Mouse (Mus musculus): ENCODE data around the gene Shc2. TPM values are rescaled to one million over a fixed set of nuclear protein-coding genes. Genes with fewer than 3 reads are reported as not detected.
A peak's percentile ranks its signal among the peaks of the same experiment; 100 is the strongest.

The Shc2 gene
- 2.0 and 4.2 TPM in 2 replicates for polyA plus RNA-seq (2015; fragmentation: Nextera tagmentation; extraction: Ambion mirVana)

GRCm38 (mm10) chr10:79637128-79638110 lies at the start of gene Shc2:
Gene Shc2 (minus strand): TSS chr10:79637918.
- Histone ChIP-seq H3K36me3 (ENCODE audit: control insufficient read depth, insufficient read depth, low read length) (no peaks in the 10 kb centered on the region), H3K27ac (ENCODE audit: low read length) (no peak within 1 kb of the TSS), H3K4me1 (replicated peaks; ENCODE audit: control insufficient read depth, insufficient read depth, low read length) (peaks cover 13% of the 10 kb centered on the region), H3K4me3 (ENCODE audit: low read length) (peak within 1 kb of the TSS; percentile 60), H3K4me2 (ENCODE audit: low read depth, low read length) (peak within 1 kb of the TSS; percentile 91), H3K9ac (ENCODE audit: low read length) (peak within 1 kb of the TSS; percentile 70), H3K27me3 (ENCODE audit: control insufficient read depth, insufficient read depth, low read depth, low read length) (peaks cover 37% of the 10 kb centered on the region), H3K9me3 (ENCODE audit: control insufficient read depth, low read length) (no peaks in the 10 kb centered on the region)
- under 1% methylated on average over 106 of the region's 116 CpGs for WGBS
- peak; percentile 84 for ATAC-seq (ENCODE audit: low read depth)

- H3K27ac ChIP-seq (ENCODE audit: low read length) = no peak overlapping the region
- H3K9me3 ChIP-seq (ENCODE audit: control insufficient read depth, low read length) = 0 out of 2 replicates have a peak, but pooled peaks cover 4% of the 10 kb centered on the region
- H3K4me3 ChIP-seq (ENCODE audit: low read length) = no peak overlapping the region
- H3K4me1 ChIP-seq (replicated peaks; ENCODE audit: control insufficient read depth, insufficient read depth, low read length) = peaks cover 14% of the 10 kb centered on the region
- peaks cover 37% of the 10 kb centered on the region for H3K36me3 ChIP-seq (ENCODE audit: control insufficient read depth, insufficient read depth, low read length)
- no peak overlapping the region for H3K4me2 ChIP-seq (ENCODE audit: low read depth, low read length)
- WGBS = 96% methylated on average over 6 of the region's 6 CpGs
- H3K9ac ChIP-seq (ENCODE audit: low read length) = no peak overlapping the region
- ATAC-seq (ENCODE audit: low read depth) = no peak
- H3K27me3 ChIP-seq (ENCODE audit: control insufficient read depth, insufficient read depth, low read depth, low read length) = no peaks in the 10 kb centered on the region
Measured at GRCm38 (mm10) chr10:79687513-79687912, 49.8 kb upstream of the Shc2 start.

GRCm38 (mm10) chr10:79686691-79687090 lies 49.0 kb upstream of the Shc2 start:
- no peak overlapping the region for H3K4me2 ChIP-seq (ENCODE audit: low read depth, low read length)
- no peaks in the 10 kb centered on the region for H3K9me3 ChIP-seq (ENCODE audit: control insufficient read depth, low read length)
- WGBS = 91% methylated on average over 1 of the region's 1 CpGs
- H3K4me1 ChIP-seq (replicated peaks; ENCODE audit: control insufficient read depth, insufficient read depth, low read length) = peaks cover 14% of the 10 kb centered on the region
- no peak overlapping the region for H3K4me3 ChIP-seq (ENCODE audit: low read length)
- no peak for ATAC-seq (ENCODE audit: low read depth)
- no peak overlapping the region for H3K9ac ChIP-seq (ENCODE audit: low read length)
- peaks cover 37% of the 10 kb centered on the region for H3K36me3 ChIP-seq (ENCODE audit: control insufficient read depth, insufficient read depth, low read length)
- no peak overlapping the region for H3K27ac ChIP-seq (ENCODE audit: low read length)
- no peaks in the 10 kb centered on the region for H3K27me3 ChIP-seq (ENCODE audit: control insufficient read depth, insufficient read depth, low read depth, low read length)

- H3K4me3 ChIP-seq (ENCODE audit: low read length) = no peak overlapping the region
- H3K4me2 ChIP-seq (ENCODE audit: low read depth, low read length) = no peak overlapping the region
- H3K27me3 ChIP-seq (ENCODE audit: control insufficient read depth, insufficient read depth, low read depth, low read length) = no peaks in the 10 kb centered on the region
- peaks cover 37% of the 10 kb centered on the region for H3K36me3 ChIP-seq (ENCODE audit: control insufficient read depth, insufficient read depth, low read length)
- peaks cover 14% of the 10 kb centered on the region for H3K4me1 ChIP-seq (replicated peaks; ENCODE audit: control insufficient read depth, insufficient read depth, low read length)
- no peak for ATAC-seq (ENCODE audit: low read depth)
- WGBS = 83% methylated on average over 2 of the region's 2 CpGs
- no peak overlapping the region for H3K27ac ChIP-seq (ENCODE audit: low read length)
- no peaks in the 10 kb centered on the region for H3K9me3 ChIP-seq (ENCODE audit: control insufficient read depth, low read length)
- no peak overlapping the region for H3K9ac ChIP-seq (ENCODE audit: low read length)
Measured at GRCm38 (mm10) chr10:79686219-79686618, 48.5 kb upstream of the Shc2 start.

GRCm38 (mm10) chr10:79684770-79685600 lies 47.3 kb upstream of the Shc2 start:
- no peak for ATAC-seq (ENCODE audit: low read depth)
- 91% methylated on average over 25 of the region's 25 CpGs for WGBS
- H3K9ac ChIP-seq (ENCODE audit: low read length) = no peak overlapping the region
- H3K4me3 ChIP-seq (ENCODE audit: low read length) = no peak overlapping the region
- no peaks in the 10 kb centered on the region for H3K27me3 ChIP-seq (ENCODE audit: control insufficient read depth, insufficient read depth, low read depth, low read length)
- H3K36me3 ChIP-seq (ENCODE audit: control insufficient read depth, insufficient read depth, low read length) = peaks cover 37% of the 10 kb centered on the region
- peaks cover 19% of the 10 kb centered on the region for H3K4me1 ChIP-seq (replicated peaks; ENCODE audit: control insufficient read depth, insufficient read depth, low read length)
- no peak overlapping the region for H3K27ac ChIP-seq (ENCODE audit: low read length)
- no peaks in the 10 kb centered on the region for H3K9me3 ChIP-seq (ENCODE audit: control insufficient read depth, low read length)
- no peak overlapping the region for H3K4me2 ChIP-seq (ENCODE audit: low read depth, low read length)

- no peaks in the 10 kb centered on the region for H3K9me3 ChIP-seq (ENCODE audit: control insufficient read depth, low read length)
- H3K27ac ChIP-seq (ENCODE audit: low read length) = no peak overlapping the region
- H3K36me3 ChIP-seq (ENCODE audit: control insufficient read depth, insufficient read depth, low read length) = peaks cover 35% of the 10 kb centered on the region
- peak overlapping the region; percentile 90 for H3K4me2 ChIP-seq (ENCODE audit: low read depth, low read length)
- 80% methylated on average over 6 of the region's 6 CpGs for WGBS
- H3K9ac ChIP-seq (ENCODE audit: low read length) = peak overlapping the region; percentile 82
- no peak for ATAC-seq (ENCODE audit: low read depth)
- peaks cover 19% of the 10 kb centered on the region for H3K4me1 ChIP-seq (replicated peaks; ENCODE audit: control insufficient read depth, insufficient read depth, low read length)
- H3K27me3 ChIP-seq (ENCODE audit: control insufficient read depth, insufficient read depth, low read depth, low read length) = no peaks in the 10 kb centered on the region
- H3K4me3 ChIP-seq (ENCODE audit: low read length) = peak overlapping the region; percentile 85
Measured at GRCm38 (mm10) chr10:79683726-79684640, 46.3 kb upstream of the Shc2 start.

GRCm38 (mm10) chr10:79682916-79683582 lies 45.3 kb upstream of the Shc2 start:
- Histone ChIP-seq H3K4me1 (replicated peaks; ENCODE audit: control insufficient read depth, insufficient read depth, low read length) (peaks cover 19% of the 10 kb centered on the region), H3K4me3 (ENCODE audit: low read length) (peak overlapping the region; percentile 85)
- no peak for ATAC-seq (ENCODE audit: low read depth)

GRCm38 (mm10) chr10:79682551-79682915 lies 44.8 kb upstream of the Shc2 start:
- H3K27ac ChIP-seq (ENCODE audit: low read length) = peak overlapping the region; percentile 66
- peaks cover 22% of the 10 kb centered on the region for H3K36me3 ChIP-seq (ENCODE audit: control insufficient read depth, insufficient read depth, low read length)
- peak; percentile 1; the same call in 1 of the 2 replicates for ATAC-seq (ENCODE audit: low read depth)
- peaks cover 19% of the 10 kb centered on the region for H3K4me1 ChIP-seq (replicated peaks; ENCODE audit: control insufficient read depth, insufficient read depth, low read length)
- 0% methylated on average over 10 of the region's 10 CpGs for WGBS
- H3K4me2 ChIP-seq (ENCODE audit: low read depth, low read length) = peak overlapping the region; percentile 90
- H3K27me3 ChIP-seq (ENCODE audit: control insufficient read depth, insufficient read depth, low read depth, low read length) = no peaks in the 10 kb centered on the region
- H3K4me3 ChIP-seq (ENCODE audit: low read length) = peak overlapping the region; percentile 85
- no peaks in the 10 kb centered on the region for H3K9me3 ChIP-seq (ENCODE audit: control insufficient read depth, low read length)
- peak overlapping the region; percentile 82 for H3K9ac ChIP-seq (ENCODE audit: low read length)

More at GRCm38 (mm10) chr10:79682916-79683582, 45.3 kb upstream of the Shc2 start:
- no peaks in the 10 kb centered on the region for H3K9me3 ChIP-seq (ENCODE audit: control insufficient read depth, low read length)
- H3K9ac ChIP-seq (ENCODE audit: low read length) = peak overlapping the region; percentile 82
- under 1% methylated on average over 9 of the region's 10 CpGs for WGBS
- no peaks in the 10 kb centered on the region for H3K27me3 ChIP-seq (ENCODE audit: control insufficient read depth, insufficient read depth, low read depth, low read length)
- H3K27ac ChIP-seq (ENCODE audit: low read length) = peak overlapping the region; percentile 66
- peaks cover 25% of the 10 kb centered on the region for H3K36me3 ChIP-seq (ENCODE audit: control insufficient read depth, insufficient read depth, low read length)
- peak overlapping the region; percentile 90 for H3K4me2 ChIP-seq (ENCODE audit: low read depth, low read length)
